Mouse (Mus musculus) testis, adult 2 months (tissue): ENCODE data around the gene BC028528. TPM values are rescaled to one million over a fixed set of nuclear protein-coding genes. Genes with fewer than 3 reads are reported as not detected.

ENCODE experiments used
- H3K27ac ChIP-seq: fragments of 200-500 bp; 2 replicates; pipeline ENCODE4 v1.5.1; 2012; ENCODE audit warnings: low read depth, low read length; ENCODE audit not compliant: control insufficient read depth, insufficient read depth
- H3K27me3 ChIP-seq: fragments of 200-500 bp; 2 replicates; pipeline ENCODE4 v1.6.1; 2012; ENCODE audit warnings: mild to moderate bottlenecking, low read length, moderate library complexity; ENCODE audit not compliant: control insufficient read depth, insufficient read depth
- H3K36me3 ChIP-seq: fragments of 200-500 bp; 2 replicates; pipeline ENCODE4 v1.6.1; 2012; ENCODE audit warnings: mild to moderate bottlenecking, low read length; ENCODE audit not compliant: control insufficient read depth, insufficient read depth
- H3K4me1 ChIP-seq: fragments of 200-500 bp; 2 replicates; pipeline ENCODE4 v1.6.1; 2012; ENCODE audit warnings: low read length; ENCODE audit not compliant: control insufficient read depth, insufficient read depth
- H3K4me3 ChIP-seq: fragments of 200-500 bp; 2 replicates; pipeline ENCODE4 v1.5.1; 2012; ENCODE audit warnings: low read depth, mild to moderate bottlenecking, low read length, moderate library complexity, mixed read lengths; ENCODE audit not compliant: control insufficient read depth
- CTCF ChIP-seq: fragments of 200-500 bp; IDR thresholded peaks from 2 replicates; pipeline ENCODE4 v1.5.1; 2012; ENCODE audit warnings: low read depth, mild to moderate bottlenecking, inconsistent platforms, low read length, moderate library complexity; ENCODE audit not compliant: control insufficient read depth, insufficient read depth, insufficient replicate concordance
- POLR2A ChIP-seq: fragments of 200-500 bp; IDR thresholded peaks from 2 replicates; pipeline ENCODE4 v1.6.1; 2012; ENCODE audit warnings: low read depth, mild to moderate bottlenecking, inconsistent platforms, low read length, moderate library complexity; ENCODE audit not compliant: control insufficient read depth
- polyA plus RNA-seq: library from polyadenylated mRNA; depleted of rRNA; stranded (reverse); fragments of >200 nt; gene quantifications from 2 replicates; pipeline ENCODE4 v1.2.3, GENCODE M21; 2012

BC028528 gene
- polyA plus RNA-seq, 1 experiment, result 2.4 TPM

DNA sequence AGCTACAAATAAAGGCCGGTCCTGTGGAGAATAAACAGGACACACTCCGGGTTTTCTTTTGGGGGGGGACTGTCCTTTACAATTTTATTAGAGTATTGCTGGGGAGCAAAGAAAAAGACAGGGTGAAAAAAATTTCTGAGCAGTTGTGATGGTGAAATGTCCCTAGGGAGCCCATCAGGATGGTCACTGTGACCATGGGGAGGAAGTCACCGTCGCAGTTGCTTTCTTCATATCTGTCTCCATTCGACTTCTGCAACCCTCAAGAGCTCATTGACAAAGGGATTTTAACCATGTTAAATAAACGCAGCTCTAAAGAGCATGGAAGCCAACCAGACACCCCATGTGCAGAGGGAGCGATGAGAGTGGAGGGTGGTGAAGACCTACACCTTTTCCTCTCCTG lies 25.0 kb upstream of the BC028528 start:
- no peaks in the 10 kb centered on the region for H3K27me3 ChIP-seq
- no peak overlapping the region for H3K4me3 ChIP-seq
- H3K36me3 ChIP-seq, result no peaks in the 10 kb centered on the region
- H3K4me1 ChIP-seq, result no peaks in the 10 kb centered on the region; the same call in 1 of the 2 replicates
- no peak overlapping the region for H3K27ac ChIP-seq
- TF ChIP-seq CTCF, result no peak
- TF ChIP-seq POLR2A, result no peak

DNA sequence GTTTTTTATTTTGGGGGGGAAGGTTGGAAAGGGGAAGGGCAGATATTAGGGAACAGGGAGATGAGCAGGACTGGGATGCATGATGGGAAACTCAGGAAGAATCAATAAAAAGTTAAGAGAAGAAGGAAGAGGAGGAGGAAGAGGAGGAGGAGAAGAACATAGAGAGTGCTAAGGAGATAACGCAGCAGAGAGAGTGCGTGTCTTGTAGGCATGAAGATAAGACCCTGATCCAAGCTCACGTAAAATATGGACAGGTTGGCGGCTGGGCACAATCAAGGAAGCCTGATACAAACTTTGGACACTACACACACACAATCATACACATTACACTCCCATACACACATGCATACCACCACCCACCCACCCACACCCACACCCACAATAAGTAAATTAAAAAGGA lies 22.9 kb upstream of the BC028528 start:
- Histone ChIP-seq H3K4me1 (no peaks in the 10 kb centered on the region), H3K4me3 (no peak overlapping the region), H3K27ac (no peak overlapping the region), H3K27me3 (no peaks in the 10 kb centered on the region), H3K36me3 (no peaks in the 10 kb centered on the region)
- TF ChIP-seq CTCF (no peak), POLR2A (no peak)

DNA sequence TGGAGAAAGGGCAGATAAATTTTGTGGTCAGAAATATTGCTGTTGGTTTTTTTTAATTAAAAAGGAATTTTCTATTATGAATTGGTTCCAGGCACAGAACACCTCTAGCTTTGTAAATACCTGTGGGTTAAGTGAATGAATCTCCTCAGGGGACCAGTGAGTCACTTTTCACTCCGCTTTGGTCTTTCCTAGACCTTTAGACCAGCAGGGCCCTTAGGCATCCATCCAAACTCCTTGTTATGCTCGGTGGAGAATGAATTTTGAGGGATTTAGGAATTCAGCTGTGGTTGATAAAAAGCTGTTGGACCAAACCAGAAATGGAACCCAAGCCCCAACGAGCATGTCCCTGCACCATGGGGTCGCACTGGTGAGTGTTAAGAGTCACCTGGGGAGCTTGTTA lies 15.8 kb upstream of the BC028528 start:
- H3K4me3 ChIP-seq, result no peak overlapping the region
- no peak overlapping the region for H3K27ac ChIP-seq
- H3K36me3 ChIP-seq, result no peaks in the 10 kb centered on the region
- peaks cover 13% of the 10 kb centered on the region for H3K4me1 ChIP-seq
- no peaks in the 10 kb centered on the region for H3K27me3 ChIP-seq
- TF ChIP-seq CTCF (no peak), POLR2A (no peak)

DNA sequence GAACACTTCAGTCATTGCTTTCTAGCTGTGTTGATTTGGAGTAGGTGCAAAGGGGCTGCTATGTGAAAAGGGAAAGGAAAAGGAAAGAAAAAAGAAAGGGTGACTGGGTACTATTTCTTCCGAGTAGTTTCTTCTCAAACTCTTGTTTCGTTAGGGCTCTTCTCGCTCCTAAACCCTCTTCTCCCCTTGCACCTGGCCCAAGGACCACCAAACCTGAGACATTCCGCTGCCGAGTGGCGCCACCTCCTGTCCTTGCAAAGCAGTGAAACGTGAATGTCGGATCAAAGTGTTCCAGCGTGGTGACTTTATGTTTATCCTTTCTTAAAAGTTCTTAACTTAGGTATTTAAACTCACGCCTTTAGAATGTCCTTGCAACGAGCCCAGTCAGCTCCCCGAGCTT lies 15.1 kb upstream of the BC028528 start:
- no peak overlapping the region for H3K4me3 ChIP-seq
- H3K4me1 ChIP-seq, result peaks cover 13% of the 10 kb centered on the region
- TF ChIP-seq CTCF (peak; percentile 71; the same call in 1 of the 2 replicates), POLR2A (no peak)
- no peaks in the 10 kb centered on the region for H3K27me3 ChIP-seq
- no peak overlapping the region for H3K27ac ChIP-seq
- H3K36me3 ChIP-seq, result no peaks in the 10 kb centered on the region

- Histone ChIP-seq H3K27ac (no peak overlapping the region), H3K4me1 (peaks cover 16% of the 10 kb centered on the region), H3K27me3 (no peaks in the 10 kb centered on the region), H3K4me3 (no peak overlapping the region), H3K36me3 (no peaks in the 10 kb centered on the region)
- TF ChIP-seq POLR2A (no peak), CTCF (peak; percentile 21; the same call in 1 of the 2 replicates)
Measured at GRCm38 (mm10) chr3:95905940-95906492, 14.2 kb upstream of the BC028528 start.

GRCm38 (mm10) chr3:95905146-95905939 lies 13.5 kb upstream of the BC028528 start:
- Histone ChIP-seq H3K4me3 (peak overlapping the region; percentile 5; the same call in 1 of the 2 replicates), H3K36me3 (no peaks in the 10 kb centered on the region), H3K27ac (no peak overlapping the region), H3K4me1 (peaks cover 16% of the 10 kb centered on the region), H3K27me3 (no peaks in the 10 kb centered on the region)
- no peak for TF ChIP-seq POLR2A
- TF ChIP-seq CTCF, result no peak

DNA sequence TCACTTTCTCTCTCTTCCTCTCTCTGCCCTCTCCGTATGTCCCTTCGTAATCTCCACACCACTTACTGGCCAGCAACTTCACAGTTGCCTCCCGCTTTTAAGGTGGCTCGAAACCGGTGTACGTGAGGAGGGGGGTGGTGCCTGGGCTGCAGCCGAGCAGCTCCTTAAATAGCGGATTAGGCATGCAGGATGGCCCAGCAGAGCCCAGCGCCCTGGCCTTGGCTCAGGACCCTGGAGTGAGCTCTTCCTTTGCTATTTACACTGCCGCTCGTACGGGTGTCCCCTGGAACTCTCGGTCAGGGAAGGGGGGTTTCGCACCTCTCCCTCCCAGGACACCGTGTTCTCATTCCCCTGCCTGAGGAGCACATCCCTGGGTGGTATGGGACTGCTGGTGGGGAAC lies 12.8 kb upstream of the BC028528 start, which contains the start of gene Car14:
Gene Car14, minus strand, starts transcription at position 124 of the 400 bp plus-strand sequence.
- TF ChIP-seq CTCF (no peak), POLR2A (0 out of 2 replicates have a peak, but pooled peaks have one; percentile 18)
- H3K4me1 ChIP-seq, result peaks cover 18% of the 10 kb centered on the region
- no peaks in the 10 kb centered on the region for H3K36me3 ChIP-seq
- H3K4me3 ChIP-seq, result peak within 1 kb of the TSS; percentile 28; the same call in 1 of the 2 replicates
- H3K27ac ChIP-seq, result peak within 1 kb of the TSS; percentile 25
- H3K27me3 ChIP-seq, result no peaks in the 10 kb centered on the region
